Mouse (Mus musculus) macrophage (primary cell): ENCODE data around the gene Ppp1r14a. TPM values are rescaled to one million over a fixed set of nuclear protein-coding genes. Genes with fewer than 3 reads are reported as not detected.

ENCODE experiments used
- H3K27ac ChIP-seq: fragments of 350-480 bp; formaldehyde crosslinking; 2 replicates; pipeline ENCODE4 v1.9.0; 2021
- H3K36me3 ChIP-seq: fragments of 350-480 bp; formaldehyde crosslinking; 2 replicates; pipeline ENCODE4 v1.9.0; 2021; ENCODE audit errors: inconsistent target
- H3K4me3 ChIP-seq: fragments of 350-480 bp; formaldehyde crosslinking; 2 replicates; pipeline ENCODE4 v1.9.0; 2021; ENCODE audit errors: inconsistent target
- H3K79me2 ChIP-seq: fragments of 350-480 bp; formaldehyde crosslinking; 2 replicates; pipeline ENCODE4 v1.9.0; 2021; ENCODE audit errors: inconsistent target
- WGBS: methylation state at CpG from one replicate; pipeline ENCODE4 v1.1.7; 2026; ENCODE audit warnings: inconsistent platforms; ENCODE audit not compliant: missing documents; 5-methylcytosine and 5-hydroxymethylcytosine counted together
- polyA plus RNA-seq: library from polyadenylated mRNA; stranded (reverse); fragments of 250-400 nt; gene quantifications from 3 replicates; pipeline ENCODE4 v1.2.4, GENCODE M21; 2018; ENCODE audit warnings: inconsistent platforms

Gene Ppp1r14a
- polyA plus RNA-seq, 1 experiment from 2014 or later = not detected

DNA sequence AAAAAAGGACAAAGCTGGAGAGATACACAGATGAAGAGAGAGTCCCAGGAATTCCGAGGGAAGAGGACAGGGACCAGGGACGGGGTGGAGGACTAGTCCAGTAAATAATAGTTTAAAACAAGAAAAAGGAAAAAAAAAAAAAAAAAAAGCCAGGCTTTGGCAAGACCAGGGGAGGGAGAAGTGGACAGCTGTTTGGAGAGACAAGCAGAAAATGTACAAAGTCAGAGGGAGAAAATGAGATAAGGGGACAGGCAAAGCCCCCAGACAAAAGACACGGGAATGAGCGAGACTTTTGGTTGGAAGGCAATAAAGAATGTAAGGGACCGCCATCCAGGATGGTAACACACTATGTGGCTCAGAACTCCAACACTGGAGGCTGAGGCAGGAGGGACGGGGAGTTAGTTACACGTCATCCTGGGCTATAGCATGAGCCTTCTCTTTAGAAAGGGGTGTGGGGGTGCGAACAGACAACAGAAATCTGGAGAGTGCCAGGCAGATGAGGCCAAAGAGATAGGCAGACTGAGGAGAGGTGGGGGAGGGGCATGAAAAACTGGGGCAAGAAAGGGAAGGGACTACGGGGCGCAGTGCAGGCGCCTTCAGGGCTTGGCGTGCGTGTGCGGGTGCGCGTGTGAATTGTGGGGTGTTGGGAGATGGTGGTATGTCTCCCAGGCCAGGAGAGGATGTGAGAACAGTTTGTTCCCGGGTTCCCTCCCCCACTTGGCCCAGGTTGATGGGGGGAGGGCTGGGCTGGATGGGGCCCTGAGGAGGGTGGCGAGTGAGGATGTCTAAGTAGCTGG lies 29.2 kb downstream of the Ppp1r14a start:
- WGBS = 12% methylated on average over 18 of the region's 18 CpGs
- Histone ChIP-seq H3K36me3 (no peaks in the 10 kb centered on the region), H3K79me2 (no peaks in the 10 kb centered on the region), H3K4me3 (no peak overlapping the region), H3K27ac (no peak overlapping the region)

DNA sequence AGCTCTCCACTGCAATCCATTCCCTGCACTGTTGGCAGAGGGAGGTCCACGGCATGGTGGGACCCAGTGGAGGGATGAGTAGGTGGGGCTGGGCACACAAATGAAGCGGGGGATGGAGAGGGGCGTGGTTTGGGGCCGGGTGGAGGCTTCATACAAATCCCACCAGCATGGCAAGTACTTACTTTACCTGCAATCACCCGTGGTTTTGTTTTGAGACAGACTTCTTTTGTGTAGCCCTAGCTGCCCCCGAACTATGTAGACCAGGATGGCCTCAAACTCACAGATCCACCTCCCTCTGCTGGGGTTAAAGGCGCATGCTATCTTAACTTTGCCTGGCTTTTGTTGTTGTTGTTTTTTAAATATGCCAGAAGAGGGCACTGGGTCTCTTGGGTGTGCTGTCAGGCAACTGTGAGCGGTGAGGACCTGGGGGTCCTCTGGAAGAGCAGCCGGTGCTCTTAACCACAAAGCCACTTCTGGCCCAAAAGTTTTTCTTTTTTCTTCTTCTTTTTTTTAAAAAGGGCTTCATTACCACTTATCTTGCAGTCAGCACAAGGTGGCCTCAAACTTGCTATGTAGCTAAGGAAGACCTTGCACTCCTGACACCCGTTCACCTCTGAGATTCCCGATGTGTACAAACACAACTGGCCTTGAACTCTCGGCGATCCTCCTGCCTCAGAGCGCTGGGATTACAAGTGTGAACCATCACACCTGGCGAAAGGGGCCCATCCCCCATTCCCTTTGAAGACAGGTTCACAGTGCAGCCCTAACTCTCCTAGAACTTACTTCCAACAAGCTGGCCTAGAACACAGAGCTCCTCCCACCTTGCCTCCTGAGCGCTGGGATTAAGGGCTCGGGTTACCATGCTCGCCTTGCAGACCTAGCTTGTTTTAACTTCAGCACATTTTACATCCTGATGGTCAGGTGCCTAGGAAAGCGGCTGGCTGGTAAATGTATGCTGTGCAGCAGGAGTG lies 30.5 kb downstream of the Ppp1r14a start:
- no peak overlapping the region for H3K4me3 ChIP-seq
- no peak overlapping the region for H3K27ac ChIP-seq
- no peaks in the 10 kb centered on the region for H3K79me2 ChIP-seq
- 49% methylated on average over 19 of the region's 19 CpGs for WGBS
- H3K36me3 ChIP-seq = no peaks in the 10 kb centered on the region

- Histone ChIP-seq H3K4me3 (no peak overlapping the region), H3K79me2 (no peaks in the 10 kb centered on the region), H3K36me3 (0 out of 2 replicates have a peak, but pooled peaks cover 3% of the 10 kb centered on the region), H3K27ac (no peak overlapping the region)
- WGBS = 94% methylated on average over 6 of the region's 6 CpGs
Measured at GRCm38 (mm10) chr7:29327087-29327486, 38.0 kb downstream of the Ppp1r14a start.

- Histone ChIP-seq H3K36me3 (peaks cover 3% of the 10 kb centered on the region; the same call in 1 of the 2 replicates), H3K4me3 (no peak overlapping the region), H3K79me2 (no peaks in the 10 kb centered on the region), H3K27ac (no peak overlapping the region)
- WGBS = 95% methylated on average over 16 of the region's 16 CpGs
Measured at GRCm38 (mm10) chr7:29328984-29329383, 39.9 kb downstream of the Ppp1r14a start.

DNA sequence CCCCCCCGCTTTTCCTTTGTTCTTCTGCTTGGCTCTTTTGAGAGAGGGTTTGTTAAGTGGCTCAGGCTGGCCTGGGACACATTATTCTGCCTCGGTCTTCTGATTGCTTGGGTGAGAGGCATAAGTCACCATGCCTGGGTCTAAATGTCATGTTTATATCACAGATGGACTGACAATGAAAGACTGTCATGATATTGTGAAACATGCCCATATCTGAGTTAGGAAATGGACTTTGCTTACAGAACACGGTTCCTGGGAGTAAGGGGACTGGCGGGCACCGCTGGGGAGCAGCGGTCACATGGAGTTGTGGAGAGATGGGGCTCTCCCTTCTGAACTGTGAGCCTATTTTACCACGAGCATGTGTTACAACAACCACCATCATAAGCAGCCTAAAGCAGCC lies 45.0 kb downstream of the Ppp1r14a start:
- H3K4me3 ChIP-seq = no peak overlapping the region
- H3K27ac ChIP-seq = no peak overlapping the region
- H3K36me3 ChIP-seq = peaks cover 3% of the 10 kb centered on the region; the same call in 1 of the 2 replicates
- 92% methylated on average over 6 of the region's 7 CpGs for WGBS
- no peaks in the 10 kb centered on the region for H3K79me2 ChIP-seq

GRCm38 (mm10) chr7:29335276-29335675 lies 46.2 kb downstream of the Ppp1r14a start:
- H3K27ac ChIP-seq = no peak overlapping the region
- no peaks in the 10 kb centered on the region for H3K79me2 ChIP-seq
- peaks cover 3% of the 10 kb centered on the region; the same call in 1 of the 2 replicates for H3K36me3 ChIP-seq
- no peak overlapping the region for H3K4me3 ChIP-seq

- Histone ChIP-seq H3K79me2 (no peaks in the 10 kb centered on the region), H3K36me3 (no peaks in the 10 kb centered on the region; the same call in 1 of the 2 replicates), H3K27ac (no peak overlapping the region), H3K4me3 (no peak overlapping the region)
- 98% methylated on average over 6 of the region's 6 CpGs for WGBS
Measured at GRCm38 (mm10) chr7:29335841-29336671, 46.9 kb downstream of the Ppp1r14a start.

DNA sequence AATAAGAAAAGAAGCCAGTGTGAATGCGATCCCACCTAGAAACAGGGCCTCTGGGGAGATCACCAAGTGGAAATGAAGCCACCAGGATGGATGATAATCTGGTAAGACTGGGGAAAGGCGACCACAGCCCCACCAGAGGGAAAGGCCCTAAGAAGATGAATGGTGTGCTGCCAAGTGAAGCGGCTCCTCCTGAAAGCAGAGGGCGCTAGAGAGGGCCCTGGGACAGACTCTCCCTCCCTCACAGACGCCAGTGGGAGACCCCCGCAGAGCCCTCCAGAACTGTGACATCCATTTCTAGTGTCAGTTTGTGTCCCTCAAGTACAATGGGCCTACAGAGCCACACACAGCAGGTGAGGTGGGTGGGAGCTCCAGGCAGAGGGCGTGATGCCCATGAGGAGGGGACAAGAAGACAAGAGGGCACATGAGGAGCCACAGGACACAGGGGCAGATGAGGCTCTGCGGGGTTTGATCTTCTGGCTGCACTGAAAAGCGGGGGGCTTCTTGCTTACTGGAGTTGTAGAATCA lies 47.7 kb downstream of the Ppp1r14a start:
- Histone ChIP-seq H3K27ac (no peak overlapping the region), H3K36me3 (no peaks in the 10 kb centered on the region; the same call in 1 of the 2 replicates)
- 94% methylated on average over 9 of the region's 9 CpGs for WGBS

DNA sequence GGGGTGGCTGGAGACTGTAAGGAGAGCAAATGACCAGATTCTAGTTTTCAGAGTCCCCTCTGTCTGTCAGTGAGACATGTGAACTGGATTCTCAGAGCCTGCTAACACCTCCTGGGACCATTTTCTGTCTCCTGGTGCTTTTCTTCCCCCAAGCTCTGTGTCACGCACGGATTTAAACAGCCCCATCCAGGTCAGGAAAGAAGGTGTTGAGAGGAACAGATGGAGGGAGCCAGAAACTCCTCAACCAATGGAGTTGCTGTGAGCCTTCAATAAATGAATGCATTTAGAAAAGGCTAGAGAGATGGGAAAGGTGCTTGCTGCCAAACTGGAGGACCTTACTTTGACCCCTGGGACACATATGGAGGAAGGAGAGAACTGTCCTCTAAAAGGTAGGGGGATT lies 48.7 kb downstream of the Ppp1r14a start:
- WGBS = 94% methylated on average over 2 of the region's 2 CpGs
- no peaks in the 10 kb centered on the region; the same call in 1 of the 2 replicates for H3K36me3 ChIP-seq
- no peak overlapping the region for H3K4me3 ChIP-seq
- no peak overlapping the region for H3K27ac ChIP-seq
- no peaks in the 10 kb centered on the region for H3K79me2 ChIP-seq

More for the DNA sequence above, 47.7 kb downstream of the Ppp1r14a start:
- H3K79me2 ChIP-seq = no peaks in the 10 kb centered on the region
- H3K4me3 ChIP-seq = no peak overlapping the region

- Histone ChIP-seq H3K79me2 (no peaks in the 10 kb centered on the region), H3K4me3 (no peak overlapping the region), H3K27ac (no peak overlapping the region), H3K36me3 (no peaks in the 10 kb centered on the region)
- 99% methylated on average over 9 of the region's 9 CpGs for WGBS
Measured at GRCm38 (mm10) chr7:29338351-29338919, 49.3 kb downstream of the Ppp1r14a start.

GRCm38 (mm10) chr7:29338984-29339679 lies 50.0 kb downstream of the Ppp1r14a start:
- Histone ChIP-seq H3K27ac (no peak overlapping the region), H3K79me2 (no peaks in the 10 kb centered on the region), H3K36me3 (no peaks in the 10 kb centered on the region), H3K4me3 (no peak overlapping the region)
- 85% methylated on average over 14 of the region's 14 CpGs for WGBS

GRCm38 (mm10) chr7:29340247-29340646 lies 51.1 kb downstream of the Ppp1r14a start:
- H3K27ac ChIP-seq = no peak overlapping the region
- no peaks in the 10 kb centered on the region for H3K36me3 ChIP-seq
- H3K79me2 ChIP-seq = no peaks in the 10 kb centered on the region
- 91% methylated on average over 8 of the region's 9 CpGs for WGBS
- H3K4me3 ChIP-seq = no peak overlapping the region

DNA sequence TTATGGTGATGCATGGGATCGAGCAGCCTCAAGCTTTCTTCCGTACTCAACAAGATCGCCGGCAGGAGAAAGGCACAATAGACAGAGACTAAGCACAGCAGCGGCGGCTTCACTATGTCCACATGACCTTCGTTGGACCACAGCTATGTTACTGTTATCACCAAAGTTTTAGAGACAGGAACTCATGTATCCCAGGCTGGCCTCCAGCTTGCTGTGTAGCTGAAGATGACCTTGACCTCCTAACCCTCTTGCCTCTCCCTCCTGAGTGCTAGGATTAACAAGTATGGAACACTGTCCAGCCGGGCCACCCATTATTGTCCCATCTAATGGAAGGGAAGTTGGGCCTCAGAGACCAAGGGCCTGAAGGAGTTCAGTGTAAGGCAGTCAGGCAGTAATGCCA lies 51.7 kb downstream of the Ppp1r14a start:
- Histone ChIP-seq H3K36me3 (no peaks in the 10 kb centered on the region), H3K27ac (no peak overlapping the region), H3K79me2 (no peaks in the 10 kb centered on the region), H3K4me3 (no peak overlapping the region)
- 92% methylated on average over 8 of the region's 8 CpGs for WGBS
